Mouse (Mus musculus): ENCODE measurements around the gene Igf1r.

DNA sequence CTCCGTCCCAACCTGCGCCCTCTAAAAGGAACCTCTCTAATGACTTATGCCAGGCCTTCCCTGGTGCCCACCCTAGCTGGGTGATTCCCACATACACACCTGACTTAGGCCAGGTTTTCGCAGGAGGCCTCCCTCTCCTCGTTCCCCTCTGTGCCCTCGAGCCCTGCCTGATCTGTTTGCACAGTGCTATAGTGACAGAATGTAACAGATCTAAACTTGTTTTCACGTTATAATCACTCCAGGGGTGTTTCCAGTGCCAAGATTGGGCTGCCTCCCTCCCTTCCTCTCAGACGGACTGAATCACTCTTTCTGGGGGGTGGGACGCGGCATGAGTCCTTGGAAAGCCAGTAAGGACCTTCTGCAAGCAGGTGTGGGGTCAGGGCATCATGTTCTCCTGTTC is 108.8 kb downstream of the Igf1r start:
- no peak for TF ChIP-seq CTCF (IDR thresholded peaks at IDR 0.05; ENCODE audit: low read depth)
- TF ChIP-seq EP300 (optimal IDR thresholded peaks at IDR 0.05), result no peak
